Mouse (Mus musculus) embryonic stem cell, embryonic (primary cell): ENCODE results near the gene Rnf123.

Source experiments
- CTCF ChIA-PET, 4 experiments: fragments of 300-600 bp in 2 of 4; fragments of 350-600 bp in 2 of 4; sonication (Branson Sonifier 250); formaldehyde crosslinking; loops; one replicate each; lab custom pipeline; 2022; ENCODE audit warnings: inconsistent platforms in 2 of 4; lab: Charles Lee
- POLR2A ChIA-PET, 4 experiments: fragments of 300-600 bp in 2 of 4; fragments of 350-600 bp in 2 of 4; sonication (Branson Sonifier 250); formaldehyde crosslinking; loops; one replicate each; lab custom pipeline; 2022; ENCODE audit warnings: antibody characterized with exemption in 4 of 4, inconsistent platforms in 1 of 4; lab: Charles Lee

Gene Rnf123

GRCm38 (mm10) chr9:108085261-108085660 lies 2.1 kb upstream of the Rnf123 start:
- ChIA-PET POLR2A (interaction anchor here in 2 of 4 experiments (1.0 to 1.7 kb wide), 2 partner anchors 9 kb away, joined by 4 to 9 read pairs; partner anchors contain the start of gene Apeh (in 2 of the 2)), CTCF (interaction anchor here in 1 of 4 experiments (0.7 kb wide), 1 partner anchor 181 kb away, joined by 3 read pairs; no protein-coding TSS in a partner anchor)

- CTCF ChIA-PET, result no interaction called here
These were observed 415 bp upstream of the Rnf123 start for GRCm38 (mm10) chr9:108083561-108083960.

GRCm38 (mm10) chr9:108082549-108082948 lies 597 bp downstream of the Rnf123 start:
- CTCF ChIA-PET, result interaction anchor here in 1 of 4 experiments (1.5 kb wide), 1 partner anchor 29 kb away, joined by 4 read pairs; the partner anchor contains the start of gene Amigo3
- POLR2A ChIA-PET, result interaction anchor here (1.2 to 3.3 kb wide), 4 partner anchors 8 to 12 kb away, joined by 4 to 19 read pairs (median 6); partner anchors contain the start of gene Apeh (in 3 of the 4)

More at GRCm38 (mm10) chr9:108083561-108083960, 415 bp upstream of the Rnf123 start:
- POLR2A ChIA-PET, result interaction anchor here in 2 of 4 experiments (0.6 to 1.2 kb wide), 4 partner anchors 11 to 1051 kb away, joined by 3 to 4 read pairs (median 3); partner anchors contain the start of gene Apeh (in 2 of the 2)

GRCm38 (mm10) chr9:108080168-108080567 lies 3.0 kb downstream of the Rnf123 start, which contains the start of gene Mst1:
Gene Mst1 (plus strand): TSS chr9:108080436.
- CTCF ChIA-PET, result interaction anchor here in 2 of 4 experiments (0.6 to 2.8 kb wide), 11 partner anchors 12 to 192 kb away, joined by 3 to 15 read pairs (median 4); partner anchors contain the start of genes Amigo3 (in 1 of the 2), Apeh (in 1 of the 2) and Mon1a (in 1 of the 2)
- POLR2A ChIA-PET, result interaction anchor here in 3 of 4 experiments (0.6 to 4.2 kb wide), 17 partner anchors 11 to 911 kb away, joined by 3 to 30 read pairs (median 4); partner anchors contain the start of genes Apeh (in 2 of the 3), Gmppb (in 1 of the 3), Nicn1 (in 1 of the 3) and Pfkfb4 (in 1 of the 3)

- POLR2A ChIA-PET, result interaction anchor here in 2 of 4 experiments (0.6 to 1.6 kb wide), 4 partner anchors 20 to 138 kb away, joined by 3 to 5 read pairs (median 4); partner anchors contain the start of genes Amigo3 (in 1 of the 2) and Apeh (in 1 of the 2)
These were observed 9.8 kb downstream of the Rnf123 start for GRCm38 (mm10) chr9:108073141-108073930.

GRCm38 (mm10) chr9:108072481-108072924 lies 10.6 kb downstream of the Rnf123 start:
- ChIA-PET CTCF (interaction anchor here in 2 of 4 experiments (0.6 to 2.0 kb wide), 4 partner anchors 19 to 171 kb away, joined by 3 to 8 read pairs (median 4); partner anchors contain the start of genes Amigo3 (in 1 of the 2) and Apeh (in 1 of the 2)), POLR2A (interaction anchor here in 3 of 4 experiments (0.6 to 1.6 kb wide), 7 partner anchors 17 to 1290 kb away, joined by 3 to 5 read pairs (median 3); partner anchors contain the start of genes Amigo3 (in 1 of the 3) and Apeh (in 1 of the 3))

More at GRCm38 (mm10) chr9:108073141-108073930, 9.8 kb downstream of the Rnf123 start:
- CTCF ChIA-PET, result interaction anchor here in 1 of 4 experiments (0.9 to 2.0 kb wide), 3 partner anchors 20 to 172 kb away, joined by 3 to 6 read pairs (median 3); partner anchors contain the start of genes Amigo3 and Apeh

GRCm38 (mm10) chr9:108071801-108072200 lies 11.3 kb downstream of the Rnf123 start:
- ChIA-PET CTCF (interaction anchor here in 3 of 4 experiments (0.6 to 1.0 kb wide), 3 partner anchors 65 to 170 kb away, joined by 4 to 8 read pairs (median 5); no protein-coding TSS in a partner anchor), POLR2A (interaction anchor here in 2 of 4 experiments (0.7 to 1.6 kb wide), 5 partner anchors 14 to 1289 kb away, joined by 3 to 4 read pairs (median 3); no protein-coding TSS in a partner anchor)

GRCm38 (mm10) chr9:108069529-108069928 lies 13.6 kb downstream of the Rnf123 start:
- CTCF ChIA-PET, result interaction anchor here in 3 of 4 experiments (0.7 to 8.6 kb wide), 6 partner anchors 91 to 176 kb away, joined by 3 to 101 read pairs (median 18); partner anchors contain the start of gene Mst1r (in 1 of the 3)
- POLR2A ChIA-PET, result interaction anchor here in 1 of 4 experiments (1.2 to 2.4 kb wide), 2 partner anchors 9 to 25 kb away, joined by 4 to 10 read pairs; partner anchors contain the start of gene Apeh

GRCm38 (mm10) chr9:108069007-108069406 lies 14.1 kb downstream of the Rnf123 start:
- POLR2A ChIA-PET, result interaction anchor here in 2 of 4 experiments (0.7 to 3.3 kb wide), 5 partner anchors 9 to 26 kb away, joined by 3 to 12 read pairs (median 5); partner anchors contain the start of genes Amigo3 (in 2 of the 2) and Apeh (in 1 of the 2)

GRCm38 (mm10) chr9:108067900-108068299 lies 15.2 kb downstream of the Rnf123 start:
- POLR2A ChIA-PET, result interaction anchor here in 3 of 4 experiments (1.2 to 3.3 kb wide), 13 partner anchors 10 to 167 kb away, joined by 3 to 15 read pairs (median 6); partner anchors contain the start of genes Amigo3 (in 2 of the 3), Apeh (in 1 of the 3), Ip6k1 (in 1 of the 3) and Mst1 (in 1 of the 3)

More at GRCm38 (mm10) chr9:108069007-108069406, 14.1 kb downstream of the Rnf123 start:
- CTCF ChIA-PET, result interaction anchor here (0.6 to 8.6 kb wide), 18 partner anchors 11 to 168 kb away, joined by 3 to 101 read pairs (median 10); partner anchors contain the start of genes Apeh (in 2 of the 4), Mst1 (in 1 of the 4) and Mst1r (in 1 of the 4)

GRCm38 (mm10) chr9:108067199-108067598 lies 15.9 kb downstream of the Rnf123 start:
- CTCF ChIA-PET, result interaction anchor here (0.6 to 8.6 kb wide), 72 partner anchors 8 to 441 kb away, joined by 3 to 101 read pairs (median 5); partner anchors contain the start of genes Mst1r (in 3 of the 4), Apeh (in 2 of the 4), Mon1a (in 2 of the 4) and Rbm6 (in 2 of the 4)

More at GRCm38 (mm10) chr9:108067900-108068299, 15.2 kb downstream of the Rnf123 start:
- CTCF ChIA-PET, result interaction anchor here (0.6 to 8.6 kb wide), 64 partner anchors 8 to 423 kb away, joined by 3 to 101 read pairs (median 5); partner anchors contain the start of genes Mst1r (in 3 of the 4), Apeh (in 2 of the 4), Mon1a (in 2 of the 4) and Rbm6 (in 2 of the 4)

GRCm38 (mm10) chr9:108065491-108066011 lies 17.6 kb downstream of the Rnf123 start:
- ChIA-PET POLR2A (interaction anchor here in 2 of 4 experiments (1.2 to 3.3 kb wide), 5 partner anchors 9 to 161 kb away, joined by 4 to 15 read pairs (median 9); partner anchors contain the start of gene Amigo3 (in 2 of the 2)), CTCF (interaction anchor here (0.6 to 8.6 kb wide), 17 partner anchors 12 to 420 kb away, joined by 3 to 101 read pairs (median 3); partner anchors contain the start of genes Amigo3 (in 2 of the 4), Mst1r (in 2 of the 4), Apeh (in 1 of the 4) and Gmppb (in 1 of the 4))

More at GRCm38 (mm10) chr9:108067199-108067598, 15.9 kb downstream of the Rnf123 start:
- POLR2A ChIA-PET, result interaction anchor here in 3 of 4 experiments (0.5 to 3.3 kb wide), 18 partner anchors 11 to 321 kb away, joined by 3 to 15 read pairs (median 4); partner anchors contain the start of genes Amigo3 (in 2 of the 3), Apeh (in 1 of the 3), Ip6k1 (in 1 of the 3) and Mst1 (in 1 of the 3)

- CTCF ChIA-PET, result interaction anchor here (0.6 to 8.6 kb wide), 9 partner anchors 10 to 162 kb away, joined by 3 to 101 read pairs (median 9); partner anchors contain the start of genes Amigo3 (in 3 of the 4), Gmppb (in 1 of the 4) and Mst1r (in 1 of the 4)
- POLR2A ChIA-PET, result interaction anchor here in 3 of 4 experiments (0.9 to 2.6 kb wide), 7 partner anchors 9 to 176 kb away, joined by 3 to 11 read pairs (median 5); partner anchors contain the start of genes Amigo3 (in 2 of the 3), Gmppb (in 1 of the 3) and Mon1a (in 1 of the 3)
These were observed 19.8 kb downstream of the Rnf123 start for GRCm38 (mm10) chr9:108063361-108063760.

- POLR2A ChIA-PET, result interaction anchor here in 2 of 4 experiments (1.0 to 2.6 kb wide), 2 partner anchors 9 kb away, joined by 3 to 11 read pairs; partner anchors contain the start of gene Amigo3 (in 2 of the 2)
- CTCF ChIA-PET, result interaction anchor here in 2 of 4 experiments (0.7 to 8.6 kb wide), 7 partner anchors 9 to 417 kb away, joined by 3 to 101 read pairs (median 6); partner anchors contain the start of genes Mst1r (in 2 of the 2), Amigo3 (in 1 of the 2) and Apeh (in 1 of the 2)
These were observed 21.0 kb downstream of the Rnf123 start for GRCm38 (mm10) chr9:108062142-108062541.

GRCm38 (mm10) chr9:108058291-108058690 lies 24.9 kb downstream of the Rnf123 start:
- ChIA-PET CTCF (interaction anchor here in 3 of 4 experiments (0.5 to 3.7 kb wide), 8 partner anchors 9 to 154 kb away, joined by 3 to 19 read pairs (median 6); no protein-coding TSS in a partner anchor), POLR2A (interaction anchor here in 2 of 4 experiments (1.0 to 2.7 kb wide), 6 partner anchors 9 to 156 kb away, joined by 3 to 11 read pairs (median 5); partner anchors contain the start of gene Gmppb (in 1 of the 2))
